Mouse (Mus musculus): ENCODE measurements around the gene Spice1. TPM values are rescaled to one million over a fixed set of nuclear protein-coding genes. Genes with fewer than 3 reads are reported as not detected.

Gene Spice1
- polyA plus RNA-seq (2014; fragmentation: Illumina TruSeq; extraction: RNeasy Lipid Tissue Mini Kit (QIAGEN cat#74804); ENCODE audit: insufficient read depth, low read depth, low replicate concordance), result 9.4 TPM

DNA sequence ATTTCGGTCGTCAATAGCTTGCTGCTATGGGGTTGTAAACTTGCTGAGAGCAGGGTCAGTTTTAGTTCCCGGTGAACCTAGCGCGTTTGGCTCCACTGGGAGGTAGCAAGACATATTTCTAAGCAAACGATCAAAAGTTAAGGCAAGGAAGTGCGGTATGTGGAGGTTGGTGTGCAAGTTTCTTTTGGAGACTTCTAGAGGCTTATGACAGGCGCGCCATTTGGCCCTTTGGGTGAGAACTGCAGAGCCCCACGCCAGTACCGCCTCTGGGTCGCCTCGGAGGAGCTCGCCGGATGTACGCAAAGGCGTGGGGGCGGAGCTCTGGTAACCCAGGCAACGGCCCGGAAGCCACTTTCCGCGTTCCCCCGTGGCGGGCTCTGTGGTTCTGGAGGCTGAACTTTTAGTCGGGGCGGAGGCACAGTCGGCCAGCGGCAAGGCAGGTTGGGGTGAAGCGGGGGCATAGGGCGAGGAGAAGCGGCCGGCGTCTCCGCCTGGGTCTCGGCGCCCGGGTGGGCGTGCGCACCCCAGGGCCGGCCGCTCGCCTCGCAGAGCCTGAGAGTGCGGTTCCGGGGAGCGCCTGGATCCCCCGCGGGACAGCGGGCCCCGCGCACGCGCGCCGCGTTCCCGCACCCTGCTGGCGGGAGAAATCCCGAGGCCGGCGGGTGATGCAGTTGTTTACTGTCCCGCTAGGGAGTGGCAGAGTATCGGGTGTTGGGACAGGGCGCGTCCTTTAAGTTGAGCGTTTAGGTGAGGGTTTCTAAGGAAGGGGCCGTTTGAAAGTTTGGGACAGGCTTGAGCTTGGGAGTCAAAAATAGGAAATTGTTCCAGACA is at the start of gene Spice1:
Gene Spice1 (plus strand): TSS at position 51 of the 831 bp plus-strand sequence.

DNA sequence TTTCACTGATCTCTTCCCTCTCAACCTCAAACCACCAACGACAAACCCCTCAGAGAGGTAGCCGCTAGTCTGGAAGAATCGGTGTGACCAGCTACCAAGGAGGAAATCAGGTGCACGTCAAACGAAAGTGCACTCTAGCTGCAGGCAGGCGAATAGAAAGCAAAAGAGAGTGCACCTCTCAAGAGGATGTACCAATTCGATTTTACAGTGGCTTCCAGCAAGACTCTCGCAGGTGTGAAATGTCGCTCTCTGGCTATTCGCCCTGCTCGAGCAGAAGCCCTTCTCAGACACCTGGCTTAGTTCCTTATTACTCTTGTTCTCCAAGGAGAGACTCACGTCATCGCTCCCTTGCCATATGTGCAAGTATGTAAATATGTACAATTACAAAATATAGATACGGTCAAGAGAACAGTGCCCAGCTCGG is 14.0 kb upstream of the Spice1 start, which contains the start of gene Sidt1:
Gene Sidt1 (minus strand): TSS at position 336 of the 424 bp plus-strand sequence.

DNA sequence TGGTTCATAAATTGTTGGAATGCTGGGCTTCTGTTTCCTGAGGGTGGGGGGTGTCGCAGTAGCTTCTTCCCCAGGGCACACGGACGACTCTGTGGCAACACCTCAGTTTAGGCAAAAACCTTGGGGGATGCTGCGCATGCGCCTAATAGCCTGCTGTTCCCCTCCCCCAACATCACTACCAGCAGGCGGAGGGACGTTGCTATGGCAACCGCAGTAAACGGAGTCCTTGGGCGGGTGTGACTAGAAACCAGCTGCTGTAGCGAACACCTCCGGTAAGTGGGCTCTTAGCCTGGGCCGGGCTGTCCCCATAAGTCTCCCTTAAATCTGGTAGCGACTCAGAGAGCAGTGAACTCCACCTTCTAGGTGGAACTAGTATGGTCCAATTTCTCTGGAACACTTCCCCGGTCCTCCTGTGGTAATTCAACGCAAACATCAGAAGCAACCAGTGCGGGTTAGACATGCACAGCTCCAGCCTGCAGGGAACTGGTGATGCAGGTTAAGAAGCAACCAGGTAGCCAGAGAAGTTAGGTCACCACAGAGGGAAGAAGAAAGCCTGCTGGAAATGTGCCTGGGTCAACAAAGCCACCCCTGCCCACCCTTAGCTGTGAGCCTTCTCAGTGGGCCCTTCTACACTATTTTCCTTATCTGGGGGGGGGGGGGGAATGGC is 47.8 kb downstream of the Spice1 start, which contains the start of gene Cfap44:
Gene Cfap44 (plus strand): TSS at position 220 of the 667 bp plus-strand sequence.

Other genes starting within 250 kb of the Spice1 start
- 35.2 TPM for gene Atp6v1a, start 207.4 kb upstream of the Spice1 start, polyA plus RNA-seq (2014; fragmentation: Illumina TruSeq; extraction: RNeasy Lipid Tissue Mini Kit (QIAGEN cat#74804); ENCODE audit: insufficient read depth, low read depth, low replicate concordance)
- gene Naa50, start 207.3 kb upstream of the Spice1 start, polyA plus RNA-seq (2014; fragmentation: Illumina TruSeq; extraction: RNeasy Lipid Tissue Mini Kit (QIAGEN cat#74804); ENCODE audit: insufficient read depth, low read depth, low replicate concordance), result 24.0 TPM
- gene Usf3, start 173.9 kb upstream of the Spice1 start, polyA plus RNA-seq (2014; fragmentation: Illumina TruSeq; extraction: RNeasy Lipid Tissue Mini Kit (QIAGEN cat#74804); ENCODE audit: insufficient read depth, low read depth, low replicate concordance), result 3.3 TPM
- 1.6 TPM for gene Sidt1, start 13.9 kb upstream of the Spice1 start, polyA plus RNA-seq (2014; fragmentation: Illumina TruSeq; extraction: RNeasy Lipid Tissue Mini Kit (QIAGEN cat#74804); ENCODE audit: insufficient read depth, low read depth, low replicate concordance)
- gene Cfap44, start 47.7 kb downstream of the Spice1 start, polyA plus RNA-seq (2014; fragmentation: Illumina TruSeq; extraction: RNeasy Lipid Tissue Mini Kit (QIAGEN cat#74804); ENCODE audit: insufficient read depth, low read depth, low replicate concordance), result 3.9 TPM
- gene Boc, start 211.8 kb downstream of the Spice1 start, polyA plus RNA-seq (2014; fragmentation: Illumina TruSeq; extraction: RNeasy Lipid Tissue Mini Kit (QIAGEN cat#74804); ENCODE audit: insufficient read depth, low read depth, low replicate concordance), result 8.1 TPM

All from lung, adult 10 weeks (tissue).